Mouse (Mus musculus) hindlimb bud, embryonic 11.5 days (tissue): Measurements from ENCODE around the gene Armcx1.
"Not testable (repeated sequence)": the region's sequence is repeated elsewhere in the genome, so short reads cannot be mapped to it uniquely, and the experiment has no call there.

ENCODE experiments used
- DNase-seq: peaks from one replicate; pipeline ENCODE4 v3.0.0-alpha.2; 2012; ENCODE audit warnings: low read depth, low spot score; ENCODE audit errors: extremely low spot score

Armcx1 gene

DNA sequence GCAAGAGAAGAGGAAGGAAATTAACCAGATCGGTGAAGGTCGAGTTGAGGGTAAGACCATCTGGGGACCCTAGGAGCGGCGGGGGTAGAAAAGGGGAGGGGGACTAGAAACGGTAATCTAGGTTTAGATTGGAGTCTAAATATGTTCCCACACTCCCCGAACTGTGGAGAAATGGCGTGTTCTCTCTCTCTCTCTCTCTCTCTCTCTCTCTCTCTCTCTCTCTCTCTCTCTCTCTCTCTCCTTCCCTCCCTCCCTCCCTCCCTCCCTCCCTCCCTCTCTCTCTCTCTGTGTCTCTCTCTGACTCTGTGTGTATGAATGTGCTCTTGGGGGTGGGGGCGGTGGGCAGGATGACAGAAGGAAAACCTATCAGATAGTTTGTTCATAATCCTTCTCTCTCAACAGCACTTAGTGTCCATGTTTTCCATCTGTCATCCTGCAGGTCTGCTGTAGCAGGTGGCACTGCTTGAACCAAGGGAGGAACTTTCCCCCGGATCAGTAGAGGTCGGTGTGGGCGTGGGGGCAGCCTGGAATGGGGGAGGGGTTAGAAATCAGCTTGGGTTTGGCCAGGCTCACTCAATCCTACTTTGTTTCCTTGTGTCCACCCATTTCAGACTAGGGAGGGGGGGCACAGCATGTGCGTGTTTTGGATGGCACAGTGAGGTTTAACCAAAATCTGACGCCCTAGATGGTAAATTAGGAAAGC lies 39.7 kb downstream of the Armcx1 start:
- DNase-seq: no peak

DNA sequence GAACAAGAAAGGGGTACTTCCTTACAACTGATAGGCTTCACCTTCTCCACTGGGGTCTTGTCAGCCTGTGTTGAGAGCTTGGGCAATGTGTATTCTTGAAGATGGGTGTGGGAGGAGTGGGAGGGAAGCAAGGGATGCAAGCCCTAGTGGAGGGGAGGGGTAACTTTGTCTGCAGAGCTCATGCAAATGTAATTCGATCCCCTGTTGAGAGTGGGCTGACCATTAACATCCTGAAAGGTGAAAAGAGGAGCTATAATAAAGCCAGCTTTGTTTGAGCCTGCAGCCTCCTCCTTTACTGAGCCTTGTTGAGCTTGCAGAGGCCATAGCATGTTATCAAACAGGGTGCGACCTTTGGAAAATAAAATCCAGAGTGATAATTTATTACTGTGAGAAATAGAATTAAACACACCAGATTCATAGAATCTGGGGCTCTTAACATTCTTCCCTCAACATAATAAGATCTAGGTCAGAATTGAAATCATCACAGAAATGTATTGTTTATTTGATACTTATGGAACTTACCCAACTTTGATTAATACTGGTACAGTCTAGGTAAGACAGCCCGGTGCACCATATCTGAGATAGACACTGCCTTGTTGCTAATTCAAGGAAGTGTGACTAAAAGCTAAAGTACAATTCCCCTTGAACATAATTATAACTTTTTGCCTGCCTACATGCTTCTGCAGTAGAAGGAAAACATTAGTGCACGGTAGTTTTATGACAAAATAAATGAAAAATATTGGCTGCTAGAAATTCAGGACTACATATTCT lies 45.9 kb downstream of the Armcx1 start:
- not testable (repeated sequence) for DNase-seq
